Mouse (Mus musculus): Measurements from ENCODE around the gene Pcyt2. TPM values are rescaled to one million over a fixed set of nuclear protein-coding genes. Genes with fewer than 3 reads are reported as not detected.

The Pcyt2 gene
- polyA plus RNA-seq, 1 experiment from 2014 or later = 169 TPM

DNA sequence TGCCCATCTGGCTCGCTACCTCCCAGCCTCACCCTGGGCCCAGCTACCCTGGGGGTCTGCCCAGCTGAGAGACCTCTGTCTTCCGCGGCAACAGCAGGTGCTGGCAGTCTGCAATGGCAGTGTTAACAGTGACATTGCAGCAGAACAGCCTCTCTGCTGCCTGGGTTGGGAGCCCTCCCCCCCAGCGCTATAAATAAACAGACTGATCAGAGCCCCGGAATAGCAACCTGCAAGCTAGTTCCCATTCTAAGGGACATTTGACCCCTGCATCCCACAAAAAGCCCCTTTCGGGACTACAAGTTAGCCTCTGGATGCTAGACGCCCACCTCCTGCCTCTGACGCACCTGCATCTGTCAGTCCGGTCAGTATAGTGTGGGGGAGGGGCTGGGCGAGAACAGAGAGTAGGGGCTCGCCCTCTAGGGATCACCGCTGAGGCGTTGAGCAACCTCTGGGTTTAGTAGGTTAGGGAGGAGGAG is 30.3 kb upstream of the Pcyt2 start, which contains the start of gene Myadml2:
Myadml2 (minus strand) TSS at position 158 of the 476 bp plus-strand sequence.
- H3K4me3 ChIP-seq = peak within 1 kb of the TSS; percentile 29
- no peaks in the 10 kb centered on the region for H3K36me3 ChIP-seq
- peak within 1 kb of the TSS; percentile 43; the same call in 1 of the 2 replicates for H3K27ac ChIP-seq
- H3K27me3 ChIP-seq (ENCODE audit: low read depth, poor library complexity, severe bottlenecking) = peaks cover 25% of the 10 kb centered on the region
- H3K4me1 ChIP-seq = peaks cover 25% of the 10 kb centered on the region
- H3K9me3 ChIP-seq (replicated peaks) = no peaks in the 10 kb centered on the region
- 4% methylated on average over 13 of the region's 13 CpGs for WGBS
- no peak for DNase-seq (ENCODE audit: low spot score)

DNA sequence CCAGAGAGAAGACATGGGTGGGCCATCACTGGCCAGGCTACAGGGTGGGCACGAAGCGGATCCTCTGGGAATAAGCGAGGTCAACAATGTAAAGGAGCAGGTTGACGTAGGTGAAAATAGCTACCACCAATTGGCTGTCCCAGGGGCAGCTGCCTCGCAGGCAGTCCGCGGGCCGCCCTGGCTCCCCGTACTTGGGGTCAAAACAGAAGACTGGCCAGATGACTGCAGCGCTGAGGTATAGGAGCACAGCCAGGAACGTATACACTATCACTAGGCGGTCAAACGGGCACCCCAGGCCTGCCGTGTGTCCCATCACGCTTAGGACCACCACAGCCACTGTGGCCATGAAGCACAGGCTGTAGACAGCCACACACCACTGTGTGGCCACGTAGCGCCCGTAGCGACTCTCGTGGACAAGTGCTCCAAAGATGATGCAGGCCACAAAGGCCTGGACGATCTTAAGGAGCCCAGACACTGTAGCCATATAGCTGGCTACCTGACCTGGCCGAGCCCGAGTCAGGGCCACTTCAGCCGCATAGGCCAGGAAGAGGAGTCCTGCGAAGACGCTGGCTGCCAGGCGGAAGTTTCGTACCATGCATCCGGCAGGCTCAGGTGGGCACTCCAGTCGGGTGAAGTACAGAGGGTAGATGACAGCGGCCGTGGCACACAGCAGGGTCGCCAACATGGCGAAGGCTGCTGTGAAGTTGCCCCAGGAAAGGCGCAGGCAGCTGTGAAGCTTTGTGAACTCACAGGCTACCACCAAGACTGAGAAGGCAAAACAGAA is 29.5 kb upstream of the Pcyt2 start:
- H3K9me3 ChIP-seq (replicated peaks) = no peaks in the 10 kb centered on the region
- peak overlapping the region; percentile 43; the same call in 1 of the 2 replicates for H3K27ac ChIP-seq
- 76% methylated on average over 35 of the region's 35 CpGs for WGBS
- peaks cover 33% of the 10 kb centered on the region for H3K4me1 ChIP-seq
- peak overlapping the region; percentile 29 for H3K4me3 ChIP-seq
- H3K36me3 ChIP-seq = no peaks in the 10 kb centered on the region
- no peak for DNase-seq (ENCODE audit: low spot score)
- H3K27me3 ChIP-seq (ENCODE audit: low read depth, poor library complexity, severe bottlenecking) = peaks cover 25% of the 10 kb centered on the region

DNA sequence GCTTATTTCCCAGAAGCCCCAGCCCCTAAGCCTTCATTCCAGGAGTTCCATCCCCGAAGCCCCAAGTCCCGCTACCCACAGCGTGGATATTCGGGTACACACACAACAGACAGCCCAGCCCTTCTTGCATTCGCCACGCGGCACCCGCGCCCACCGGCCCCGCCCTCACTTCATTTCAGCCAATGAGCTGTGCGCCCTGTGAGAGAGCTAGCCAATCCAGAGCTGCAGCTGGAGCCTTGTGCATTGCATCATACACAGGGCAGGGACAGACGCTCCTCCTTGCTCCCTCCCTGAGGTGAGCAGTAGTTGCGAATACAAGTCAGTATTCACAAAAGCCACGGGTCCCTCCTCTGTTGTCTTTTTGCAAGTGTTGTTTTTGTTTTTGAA is 25.9 kb upstream of the Pcyt2 start, which contains the start of gene Pycr1:
Pycr1 (minus strand) TSS at position 169 of the 387 bp plus-strand sequence.
- H3K27ac ChIP-seq = peak within 1 kb of the TSS; percentile 82
- WGBS = under 1% methylated on average over 15 of the region's 15 CpGs
- DNase-seq (ENCODE audit: low spot score) = peak; percentile 96
- no peaks in the 10 kb centered on the region for H3K9me3 ChIP-seq (replicated peaks)
- peaks cover 18% of the 10 kb centered on the region for H3K27me3 ChIP-seq (ENCODE audit: low read depth, poor library complexity, severe bottlenecking)
- H3K36me3 ChIP-seq = no peaks in the 10 kb centered on the region
- H3K4me3 ChIP-seq = peak within 1 kb of the TSS; percentile 59
- H3K4me1 ChIP-seq = peaks cover 48% of the 10 kb centered on the region

DNA sequence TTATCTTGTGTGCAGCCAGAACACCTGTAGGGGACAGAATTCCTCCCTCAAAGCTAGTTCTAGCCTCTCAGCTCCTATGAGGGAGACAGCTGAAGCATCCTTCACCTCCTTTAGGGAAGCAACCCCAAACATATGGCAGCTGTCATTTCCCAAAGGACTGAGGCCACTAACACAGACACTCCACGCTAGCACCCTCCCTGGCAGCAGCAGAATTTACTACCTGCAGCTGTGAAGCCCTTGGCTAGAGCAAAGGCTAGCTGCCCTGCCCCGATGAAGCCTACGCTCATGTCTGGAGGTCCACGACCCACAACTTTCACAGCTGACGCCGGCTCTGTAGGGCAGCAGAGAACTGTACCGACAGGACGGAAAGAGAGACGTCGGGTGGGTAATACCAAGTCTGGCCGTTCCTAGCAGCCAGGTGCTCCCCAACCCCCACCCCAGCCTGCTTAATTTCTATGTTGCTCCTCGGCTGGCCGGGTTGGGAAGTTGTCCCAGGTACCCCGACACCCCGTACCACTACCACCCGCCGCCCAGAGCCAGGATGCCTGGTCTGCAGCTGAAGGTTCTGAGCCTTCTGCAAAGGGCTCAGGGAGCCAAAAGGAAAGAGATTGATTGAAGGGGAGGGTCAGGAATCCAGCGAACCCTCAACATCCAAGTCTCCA is 25.3 kb upstream of the Pcyt2 start:
- no peaks in the 10 kb centered on the region for H3K36me3 ChIP-seq
- peak overlapping the region; percentile 82 for H3K27ac ChIP-seq
- no peaks in the 10 kb centered on the region for H3K9me3 ChIP-seq (replicated peaks)
- peaks cover 45% of the 10 kb centered on the region for H3K4me1 ChIP-seq
- under 1% methylated on average over 18 of the region's 18 CpGs for WGBS
- peak overlapping the region; percentile 59 for H3K4me3 ChIP-seq
- no peak for DNase-seq (ENCODE audit: low spot score)
- peaks cover 16% of the 10 kb centered on the region for H3K27me3 ChIP-seq (ENCODE audit: low read depth, poor library complexity, severe bottlenecking)

DNA sequence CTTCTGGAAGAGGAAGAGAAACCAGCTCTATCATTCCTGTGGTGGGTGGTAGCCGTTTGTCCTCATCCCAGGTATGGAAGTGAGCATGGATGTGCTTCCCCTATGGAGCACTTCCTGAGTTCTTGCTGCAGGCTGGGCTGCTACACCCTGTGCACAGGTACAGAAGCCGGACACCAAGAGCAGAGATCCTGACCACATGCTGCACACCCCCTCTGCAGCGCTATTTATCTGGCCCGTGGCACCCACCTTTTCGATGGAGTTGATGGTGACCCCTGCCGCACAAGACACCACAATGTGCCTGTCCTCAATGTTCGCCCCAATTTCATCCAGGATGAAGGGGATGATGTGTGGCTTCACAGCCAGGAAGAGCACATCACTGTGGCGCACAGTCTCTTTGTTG is 24.1 kb upstream of the Pcyt2 start:
- peak overlapping the region; percentile 46; the same call in 1 of the 2 replicates for H3K27ac ChIP-seq

DNA sequence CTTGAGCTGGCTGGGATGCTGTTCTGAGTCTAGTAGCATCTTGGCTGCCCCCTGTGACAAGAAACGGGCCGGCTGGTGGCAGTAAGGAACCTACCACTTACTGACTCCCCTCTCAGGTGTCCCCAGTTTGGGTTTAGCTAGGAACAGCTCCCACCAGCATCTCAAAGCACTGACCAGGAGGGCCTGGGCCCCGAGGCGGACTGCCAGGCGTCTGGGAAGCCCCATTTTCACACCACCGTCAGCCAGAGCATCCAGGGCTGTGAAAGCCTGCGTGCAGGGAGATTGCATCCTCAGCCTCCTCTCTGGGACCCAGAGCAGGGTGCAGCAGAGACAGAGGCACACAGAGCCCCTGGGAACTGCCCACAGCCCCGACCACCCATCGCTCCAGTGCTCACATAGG is 23.5 kb upstream of the Pcyt2 start:
- Histone ChIP-seq H3K4me1 (peaks cover 36% of the 10 kb centered on the region), H3K27me3 (ENCODE audit: low read depth, poor library complexity, severe bottlenecking) (no peaks in the 10 kb centered on the region), H3K4me3 (0 out of 2 replicates have a peak overlapping the region, but pooled peaks have one; percentile 1), H3K9me3 (replicated peaks) (no peaks in the 10 kb centered on the region), H3K27ac (peak overlapping the region; percentile 46; the same call in 1 of the 2 replicates), H3K36me3 (no peaks in the 10 kb centered on the region)
- no peak for DNase-seq (ENCODE audit: low spot score)
- WGBS = 51% methylated on average over 9 of the region's 9 CpGs

More for the DNA sequence above, 24.1 kb upstream of the Pcyt2 start:
- Histone ChIP-seq H3K36me3 (no peaks in the 10 kb centered on the region), H3K4me1 (peaks cover 36% of the 10 kb centered on the region), H3K27me3 (ENCODE audit: low read depth, poor library complexity, severe bottlenecking) (peaks cover 4% of the 10 kb centered on the region), H3K4me3 (no peak overlapping the region), H3K9me3 (replicated peaks) (no peaks in the 10 kb centered on the region)
- WGBS = 71% methylated on average over 8 of the region's 8 CpGs
- DNase-seq (ENCODE audit: low spot score) = no peak

DNA sequence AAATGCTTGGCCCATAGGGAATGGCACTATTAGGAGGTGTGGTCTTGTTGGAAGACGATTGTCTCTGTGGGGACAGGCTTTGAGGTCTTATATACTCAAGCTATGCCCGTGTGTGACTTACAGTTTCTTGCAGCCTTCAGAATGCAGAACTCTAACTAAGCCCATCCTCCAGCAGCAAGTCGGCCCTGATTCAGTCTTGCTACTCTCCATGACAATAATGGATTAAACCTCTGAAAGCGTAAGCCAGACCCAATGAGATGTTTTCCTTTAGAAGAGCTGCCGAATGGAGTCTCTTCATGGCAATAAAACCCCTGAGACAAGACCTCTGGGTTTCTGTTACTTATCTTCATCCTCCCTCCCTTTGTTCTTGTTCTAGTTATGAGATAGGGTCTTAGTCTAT is 17.1 kb upstream of the Pcyt2 start:
- Histone ChIP-seq H3K27ac (no peak overlapping the region), H3K4me1 (peaks cover 34% of the 10 kb centered on the region), H3K27me3 (ENCODE audit: low read depth, poor library complexity, severe bottlenecking) (no peaks in the 10 kb centered on the region), H3K9me3 (replicated peaks) (no peaks in the 10 kb centered on the region), H3K36me3 (peaks cover 7% of the 10 kb centered on the region), H3K4me3 (0 out of 2 replicates have a peak overlapping the region, but pooled peaks have one; percentile 92)
- 86% methylated on average over 5 of the region's 5 CpGs for WGBS
- no peak for DNase-seq (ENCODE audit: low spot score)

DNA sequence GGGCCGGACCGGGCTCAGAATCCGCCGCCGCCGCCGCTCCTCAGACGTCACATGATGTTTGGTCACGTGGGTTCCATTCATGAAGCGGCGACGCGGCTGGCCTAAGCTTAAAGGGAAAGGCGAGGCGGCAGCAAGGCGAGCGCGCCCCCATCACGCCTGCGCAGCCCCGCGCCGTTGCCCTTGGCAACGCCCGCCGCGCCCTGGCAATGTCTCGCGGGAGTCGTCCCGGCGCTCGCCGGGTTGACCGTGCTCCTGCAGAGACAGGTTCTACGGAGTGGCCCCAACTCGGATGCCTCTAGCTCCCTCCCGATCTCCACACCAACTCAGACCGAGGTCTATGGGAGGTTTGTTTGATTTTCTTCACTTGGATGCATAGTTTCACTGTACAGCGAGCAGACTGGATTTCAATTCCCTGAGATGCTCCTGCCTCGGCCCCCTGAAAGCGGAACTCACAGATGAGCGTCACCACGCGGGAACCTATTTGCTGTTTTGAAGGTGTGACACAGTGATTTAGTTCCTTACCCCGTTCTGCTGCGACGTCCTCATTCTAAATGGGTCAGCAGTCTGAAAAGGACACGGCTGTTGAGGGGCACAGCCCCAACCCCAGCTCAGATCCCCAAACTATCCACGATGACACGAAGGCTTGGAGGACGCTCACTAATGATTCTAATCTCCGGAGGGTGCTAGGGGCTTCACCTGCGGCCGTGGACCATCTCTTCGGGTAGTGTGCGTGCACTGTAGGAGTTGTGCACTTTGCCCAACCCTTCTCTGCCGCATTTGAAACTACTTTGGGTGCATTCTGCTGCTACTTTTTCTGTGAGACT is 16.0 kb upstream of the Pcyt2 start, which contains the start of gene Mafg:
Mafg (minus strand) TSS at position 81 of the 824 bp plus-strand sequence.
- Histone ChIP-seq H3K4me3 (peak within 1 kb of the TSS; percentile 92), H3K9me3 (replicated peaks) (no peaks in the 10 kb centered on the region), H3K27me3 (ENCODE audit: low read depth, poor library complexity, severe bottlenecking) (no peaks in the 10 kb centered on the region), H3K27ac (peak within 1 kb of the TSS; percentile 96), H3K36me3 (peaks cover 17% of the 10 kb centered on the region), H3K4me1 (peaks cover 41% of the 10 kb centered on the region)
- DNase-seq (ENCODE audit: low spot score) = peak; percentile 98
- WGBS = 11% methylated on average over 58 of the region's 58 CpGs

DNA sequence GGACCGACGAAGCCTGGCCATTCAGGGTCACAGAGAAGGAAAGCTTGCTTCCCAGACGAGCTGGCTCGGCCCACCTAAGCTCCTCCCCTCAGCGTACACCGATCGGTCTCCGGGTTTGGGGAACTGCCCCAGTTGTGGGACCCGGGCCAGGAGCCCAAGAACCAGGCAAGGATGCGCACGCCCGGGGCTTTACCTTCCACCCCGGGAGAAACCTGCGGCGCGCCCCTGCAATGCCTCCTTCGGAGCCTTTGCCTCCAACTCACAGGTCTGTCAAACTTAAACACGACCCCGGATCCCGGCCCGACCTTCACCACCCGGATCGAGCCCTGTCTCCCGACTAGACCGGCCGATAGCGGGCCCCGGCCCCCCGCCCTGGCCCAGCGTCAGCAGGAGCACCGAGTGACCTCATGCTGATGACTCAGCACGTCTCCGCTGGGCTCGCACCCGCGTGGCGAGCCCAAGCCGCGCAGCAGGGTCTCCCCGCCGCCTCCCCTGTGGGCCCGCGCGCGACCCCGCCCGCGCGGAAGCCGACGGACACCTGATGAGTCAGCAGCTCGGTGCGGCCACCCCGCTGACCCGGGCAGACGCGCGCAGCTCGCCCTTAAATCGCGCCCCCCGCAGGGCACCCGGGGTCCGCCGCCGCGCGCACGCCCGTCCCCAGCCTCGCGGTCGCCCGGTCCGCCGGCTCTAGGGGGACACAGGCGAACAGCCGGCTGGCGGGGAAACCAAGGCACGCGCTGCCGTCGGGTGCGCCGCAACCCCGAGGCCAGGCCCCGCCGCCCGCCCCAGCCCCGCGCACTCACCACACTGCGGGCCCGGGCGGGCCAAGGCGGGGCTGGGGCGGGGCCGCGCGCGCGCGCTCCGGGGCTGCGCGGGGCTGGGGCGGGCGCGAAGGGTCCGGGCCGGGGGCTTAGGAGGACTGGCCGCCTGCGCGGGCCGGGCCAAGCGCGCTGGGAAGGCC is 15.1 kb upstream of the Pcyt2 start:
- peak; percentile 74 for DNase-seq (ENCODE audit: low spot score)
- no peaks in the 10 kb centered on the region for H3K9me3 ChIP-seq (replicated peaks)
- peak overlapping the region; percentile 96 for H3K27ac ChIP-seq
- H3K36me3 ChIP-seq = peaks cover 23% of the 10 kb centered on the region
- WGBS = under 1% methylated on average over 105 of the region's 116 CpGs
- peak overlapping the region; percentile 92 for H3K4me3 ChIP-seq
- peaks cover 41% of the 10 kb centered on the region for H3K4me1 ChIP-seq
- no peaks in the 10 kb centered on the region for H3K27me3 ChIP-seq (ENCODE audit: low read depth, poor library complexity, severe bottlenecking)

DNA sequence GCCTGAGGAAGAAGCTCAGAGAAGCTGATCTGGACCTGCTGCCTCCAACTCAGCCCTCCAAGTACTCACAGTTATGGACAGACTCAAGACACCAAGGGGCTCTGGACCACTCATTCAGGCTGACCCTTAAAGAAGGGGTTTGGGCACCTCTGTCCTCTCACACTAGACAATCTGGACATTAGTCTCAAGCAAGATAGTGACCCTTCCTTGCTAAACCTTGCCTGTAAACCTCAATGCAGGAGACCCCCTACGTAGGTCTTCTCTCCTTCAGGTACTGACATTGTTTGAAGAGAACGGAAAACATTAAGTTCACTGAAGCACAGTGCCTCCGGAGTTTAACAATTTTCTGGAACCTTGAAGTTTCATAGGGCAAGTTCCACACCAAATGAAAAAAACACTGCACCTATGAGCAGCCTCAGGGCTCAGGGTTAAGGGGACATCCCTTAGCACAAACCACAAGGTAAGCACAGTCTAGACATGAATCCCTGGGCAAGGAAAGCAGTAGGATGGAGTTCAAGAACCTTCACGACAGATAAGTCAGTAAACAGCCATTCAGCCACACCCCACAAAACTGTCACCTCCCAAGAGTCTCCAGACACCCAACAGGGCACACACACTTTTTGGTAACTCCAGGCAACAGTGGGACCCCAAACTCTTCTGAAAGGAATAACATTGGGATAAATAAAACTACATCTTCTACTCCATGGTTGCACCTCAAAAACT is 14.2 kb upstream of the Pcyt2 start:
- 69% methylated on average over 4 of the region's 4 CpGs for WGBS
- H3K4me1 ChIP-seq = peaks cover 41% of the 10 kb centered on the region

More for the DNA sequence above, 14.2 kb upstream of the Pcyt2 start:
- Histone ChIP-seq H3K9me3 (replicated peaks) (no peaks in the 10 kb centered on the region), H3K27ac (peak overlapping the region; percentile 96), H3K36me3 (peaks cover 33% of the 10 kb centered on the region), H3K4me3 (peak overlapping the region; percentile 92), H3K27me3 (ENCODE audit: low read depth, poor library complexity, severe bottlenecking) (no peaks in the 10 kb centered on the region)
- DNase-seq (ENCODE audit: low spot score) = no peak
